12 mouse cellular contexts compared by ENCODE assay signal in the genomic region with DNA sequence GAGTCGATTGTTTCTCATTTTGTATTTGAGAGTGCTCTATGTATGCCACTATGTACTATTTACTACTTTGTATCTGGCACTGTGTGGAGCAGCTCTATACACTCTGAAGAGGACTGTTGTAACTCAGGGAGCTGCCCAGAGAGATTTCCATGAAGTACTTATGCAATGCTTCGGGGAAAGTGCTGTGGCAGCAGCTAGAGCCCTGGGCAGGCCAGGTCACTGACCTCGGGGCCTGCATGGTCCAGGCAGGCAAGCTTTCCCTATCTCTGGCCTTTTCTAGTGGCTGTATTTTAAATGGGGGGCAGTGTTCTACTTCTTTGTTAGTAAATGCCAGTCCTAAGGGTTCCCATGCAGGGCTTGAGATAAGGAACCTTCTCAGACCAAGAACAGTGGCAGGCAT.
A peak's percentile ranks its signal among the peaks of the same experiment; 100 is the strongest.
DNase-seq lines count a peak whose midpoint lies in the region; ATAC-seq and TF ChIP-seq lines count a peak whose summit lies in the region.
"Had no signal": no experiment of that assay in that cellular context is flagged by ENCODE, and none has a peak within 500 bp of the region (broad histone marks: within the 10 kb centered on the region; RNA-seq: fewer than 3 reads in every experiment).

No protein-coding gene starts in this region.

- no peak for TF ChIP-seq CTCF in lung, postnatal 0 days (IDR thresholded peaks at IDR 0.05)

- no peak overlapping the region for H3K4me2 ChIP-seq in heart, embryonic 12.5 days
- no peak overlapping the region for H3K4me2 ChIP-seq in lung, postnatal 0 days (replicated peaks; ENCODE audit: low read depth, low read length)
- H3K4me2 ChIP-seq in hindbrain, embryonic 13.5 days = no peak overlapping the region

- no peaks in the 10 kb centered on the region for H3K9me3 ChIP-seq in heart, embryonic 12.5 days (replicated peaks)
- no peaks in the 10 kb centered on the region for H3K9me3 ChIP-seq in lung, postnatal 0 days (ENCODE audit: low read length)
- no peaks in the 10 kb centered on the region for H3K9me3 ChIP-seq in hindbrain, embryonic 13.5 days

- no peaks in the 10 kb centered on the region for H3K27me3 ChIP-seq in heart, embryonic 12.5 days (replicated peaks)
- H3K27me3 ChIP-seq in lung, postnatal 0 days (replicated peaks; ENCODE audit: insufficient read depth, low read length) = no peaks in the 10 kb centered on the region
- no peaks in the 10 kb centered on the region for H3K27me3 ChIP-seq in hindbrain, embryonic 13.5 days

- no peak overlapping the region for H3K27ac ChIP-seq in heart, embryonic 12.5 days (ENCODE audit: poor library complexity, severe bottlenecking)
- no peak overlapping the region for H3K27ac ChIP-seq in lung, postnatal 0 days (ENCODE audit: low read length)
- H3K27ac ChIP-seq in hindbrain, embryonic 13.5 days = no peak overlapping the region

- no peak overlapping the region for H3K4me3 ChIP-seq in heart, embryonic 12.5 days
- H3K4me3 ChIP-seq in lung, postnatal 0 days (ENCODE audit: low read depth, low read length) = no peak overlapping the region
- no peak overlapping the region for H3K4me3 ChIP-seq in hindbrain, embryonic 13.5 days

- H3K9ac ChIP-seq in heart, embryonic 12.5 days = no peak overlapping the region
- H3K9ac ChIP-seq in lung, postnatal 0 days (replicated peaks; ENCODE audit: low read depth) = no peak overlapping the region
- H3K9ac ChIP-seq in hindbrain, embryonic 13.5 days = no peak overlapping the region

- no peak for ATAC-seq in heart, embryonic 12.5 days (ENCODE audit: insufficient number of reproducible peaks, low FRiP score)
- peak; percentile 75 for ATAC-seq in lung, postnatal 0 days
- ATAC-seq in erythroid progenitor cell, adult 5-6 weeks (replicated peaks; ENCODE audit: low FRiP score, poor library complexity, severe bottlenecking) = no peak
- ATAC-seq in hindbrain, embryonic 13.5 days (ENCODE audit: low FRiP score) = no peak
- ATAC-seq: activated CD4-positive, CD25-positive, alpha-beta regulatory T cell, adult 4 months had no signal

- DNase-seq in heart, adult 11 months = peak; percentile 87
- DNase-seq in urinary bladder, postnatal 14 days (ENCODE audit: low spot score) = peak; percentile 14
- DNase-seq in urinary bladder, postnatal 25 days (ENCODE audit: low spot score) = no peak
- peak; percentile 51 for DNase-seq in lung, postnatal 0 days (ENCODE audit: low spot score)
- no peak for DNase-seq in right cerebral cortex, postnatal 25 days
- DNase-seq: cerebellum, postnatal 36 days; layer of hippocampus, adult 9-11 months; thymus, postnatal 25 days had no signal

- 42% methylated on average over 3 of the region's 3 CpGs for WGBS in heart, embryonic 12.5 days
- WGBS in lung, postnatal 0 days = 36% methylated on average over 3 of the region's 3 CpGs
- 80% methylated on average over 3 of the region's 3 CpGs for WGBS in hindbrain, embryonic 13.5 days

- no peak for TF ChIP-seq EP300 in lung, postnatal 0 days (IDR thresholded peaks at IDR 0.05)

- peaks cover 5% of the 10 kb centered on the region; the same call in 1 of the 2 replicates for H3K4me1 ChIP-seq in heart, embryonic 12.5 days (replicated peaks)
- H3K4me1 ChIP-seq in lung, postnatal 0 days (ENCODE audit: insufficient read depth, low read depth, low read length) = no peaks in the 10 kb centered on the region
- H3K4me1 ChIP-seq in hindbrain, embryonic 13.5 days (replicated peaks) = no peaks in the 10 kb centered on the region

- H3K36me3 ChIP-seq in heart, embryonic 12.5 days = no peaks in the 10 kb centered on the region
- no peaks in the 10 kb centered on the region for H3K36me3 ChIP-seq in lung, postnatal 0 days (ENCODE audit: insufficient read depth, low read length)
- H3K36me3 ChIP-seq in hindbrain, embryonic 13.5 days = no peaks in the 10 kb centered on the region

Comparison
In these comparisons a context has a peak if more than half of its experiments do, and no peak if none do; other contexts are left out.
1. DNase-seq: peak in heart, adult 11 months (single experiment), urinary bladder, postnatal 14 days (single experiment) and lung, postnatal 0 days (single experiment); none in urinary bladder, postnatal 25 days (single experiment) and right cerebral cortex, postnatal 25 days (single experiment).